Mouse (Mus musculus) midbrain, embryonic 13.5 days (tissue): ENCODE measurements at regions not wholly inside any gene's neighbourhood (a gene's known extent, or its start where the extent isn't known, plus 50 kb on each side); places are given as distances from the start of the nearest gene placed in this dataset.
"Not testable (repeated sequence)": the region's sequence is repeated elsewhere in the genome, so short reads cannot be mapped to it uniquely, and the experiment has no call there.

ENCODE experiments used
- ATAC-seq: fragments of 200-750 bp; cut with Nextera tagmentation; 2 replicates; pipeline ENCODE4 v1.8.0; 2017; ENCODE audit warnings: mild to moderate bottlenecking, moderate TSS enrichment, moderate library complexity
- H3K27ac ChIP-seq: fragments of 300-500 bp; sonication (generic); 2 replicates; pipeline ENCODE4 v1.5.1; 2015; ENCODE audit warnings: inconsistent platforms, mild to moderate bottlenecking, moderate library complexity
- H3K27me3 ChIP-seq: fragments of 300-500 bp; sonication (generic); 2 replicates; pipeline ENCODE4 v1.6.1; 2015; ENCODE audit warnings: mild to moderate bottlenecking, inconsistent platforms
- H3K36me3 ChIP-seq: fragments of 300-500 bp; sonication (generic); 2 replicates; pipeline ENCODE4 v1.6.1; 2015; ENCODE audit warnings: mild to moderate bottlenecking, inconsistent platforms
- H3K4me1 ChIP-seq: fragments of 300-500 bp; sonication (generic); replicated peaks from 2 replicates; pipeline ENCODE4 v1.6.1; 2015; ENCODE audit warnings: inconsistent platforms
- H3K4me2 ChIP-seq: fragments of 300-500 bp; sonication (generic); replicated peaks from 2 replicates; pipeline ENCODE4 v1.6.1; 2015; ENCODE audit warnings: moderate library complexity, mild to moderate bottlenecking, inconsistent platforms
- H3K4me3 ChIP-seq: fragments of 300-500 bp; sonication (generic); replicated peaks from 2 replicates; pipeline ENCODE4 v1.5.1; 2015; ENCODE audit warnings: mild to moderate bottlenecking, inconsistent platforms
- H3K9ac ChIP-seq: fragments of 300-500 bp; sonication (generic); replicated peaks from 2 replicates; pipeline ENCODE4 v1.6.1; 2015; ENCODE audit warnings: mild to moderate bottlenecking, inconsistent platforms
- H3K9me3 ChIP-seq: fragments of 300-500 bp; sonication (generic); 2 replicates; pipeline ENCODE4 v1.6.1; 2016; ENCODE audit warnings: mild to moderate bottlenecking, inconsistent platforms
- WGBS: fragments of 180-500 bp; shearing (Covaris S2); methylation state at CpG from one replicate; pipeline ENCODE4 v1.1.7; 2015; 5-methylcytosine and 5-hydroxymethylcytosine counted together

- H3K27ac ChIP-seq = no peak overlapping the region
- H3K9me3 ChIP-seq = no peaks in the 10 kb centered on the region
- 91% methylated on average over 13 of the region's 13 CpGs for WGBS
- H3K4me3 ChIP-seq = no peak overlapping the region
- no peaks in the 10 kb centered on the region for H3K36me3 ChIP-seq
- H3K4me2 ChIP-seq = no peak overlapping the region
- no peaks in the 10 kb centered on the region for H3K4me1 ChIP-seq
- no peak for ATAC-seq
- no peaks in the 10 kb centered on the region for H3K27me3 ChIP-seq
- no peak overlapping the region for H3K9ac ChIP-seq
Measured at GRCm38 (mm10) chr13:32426906-32427305, 88.4 kb upstream of the Gmds start.

GRCm38 (mm10) chr13:32426199-32426598, 87.7 kb upstream of the Gmds start:
- H3K27me3 ChIP-seq = no peaks in the 10 kb centered on the region
- no peak overlapping the region for H3K27ac ChIP-seq
- H3K36me3 ChIP-seq = no peaks in the 10 kb centered on the region
- H3K9me3 ChIP-seq = no peaks in the 10 kb centered on the region
- no peak overlapping the region for H3K4me3 ChIP-seq
- ATAC-seq = no peak
- WGBS = 76% methylated on average over 7 of the region's 7 CpGs
- H3K4me1 ChIP-seq = no peaks in the 10 kb centered on the region
- H3K9ac ChIP-seq = no peak overlapping the region
- no peak overlapping the region for H3K4me2 ChIP-seq

- not testable (repeated sequence) for ATAC-seq, H3K4me1 ChIP-seq, H3K27me3 ChIP-seq, H3K4me3 ChIP-seq, H3K9me3 ChIP-seq, H3K27ac ChIP-seq, H3K9ac ChIP-seq, H3K36me3 ChIP-seq, H3K4me2 ChIP-seq
- WGBS = 89% methylated on average over 9 of the region's 9 CpGs
Measured at GRCm38 (mm10) chr13:32424543-32424942, 86.0 kb upstream of the Gmds start.

- no peak overlapping the region for H3K9ac ChIP-seq
- WGBS = 69% methylated on average over 2 of the region's 2 CpGs
- no peak for ATAC-seq
- no peaks in the 10 kb centered on the region for H3K4me1 ChIP-seq
- H3K27me3 ChIP-seq = no peaks in the 10 kb centered on the region
- H3K4me3 ChIP-seq = no peak overlapping the region
- no peaks in the 10 kb centered on the region for H3K36me3 ChIP-seq
- no peaks in the 10 kb centered on the region for H3K9me3 ChIP-seq
- H3K27ac ChIP-seq = no peak overlapping the region
- no peak overlapping the region for H3K4me2 ChIP-seq
Measured at GRCm38 (mm10) chr13:32422485-32422884, 83.9 kb upstream of the Gmds start.

GRCm38 (mm10) chr13:32419326-32419725, 80.8 kb upstream of the Gmds start:
- Histone ChIP-seq H3K4me2 (no peak overlapping the region), H3K9me3 (no peaks in the 10 kb centered on the region), H3K27ac (no peak overlapping the region), H3K4me1 (no peaks in the 10 kb centered on the region), H3K27me3 (no peaks in the 10 kb centered on the region), H3K36me3 (no peaks in the 10 kb centered on the region), H3K9ac (no peak overlapping the region), H3K4me3 (no peak overlapping the region)
- ATAC-seq = no peak
- 89% methylated on average over 6 of the region's 6 CpGs for WGBS

GRCm38 (mm10) chr13:32418655-32419054, 80.1 kb upstream of the Gmds start:
- H3K27ac ChIP-seq = no peak overlapping the region
- ATAC-seq = no peak
- H3K9ac ChIP-seq = no peak overlapping the region
- H3K9me3 ChIP-seq = no peaks in the 10 kb centered on the region
- WGBS = 82% methylated on average over 2 of the region's 2 CpGs
- no peak overlapping the region for H3K4me2 ChIP-seq
- no peaks in the 10 kb centered on the region for H3K4me1 ChIP-seq
- H3K36me3 ChIP-seq = no peaks in the 10 kb centered on the region
- H3K4me3 ChIP-seq = no peak overlapping the region
- H3K27me3 ChIP-seq = no peaks in the 10 kb centered on the region

GRCm38 (mm10) chr13:32417907-32418306, 79.4 kb upstream of the Gmds start:
- no peak for ATAC-seq
- no peak overlapping the region for H3K4me2 ChIP-seq
- no peaks in the 10 kb centered on the region for H3K27me3 ChIP-seq
- H3K4me3 ChIP-seq = no peak overlapping the region
- no peaks in the 10 kb centered on the region for H3K4me1 ChIP-seq
- no peaks in the 10 kb centered on the region for H3K9me3 ChIP-seq
- H3K27ac ChIP-seq = no peak overlapping the region
- H3K36me3 ChIP-seq = no peaks in the 10 kb centered on the region
- no peak overlapping the region for H3K9ac ChIP-seq

GRCm38 (mm10) chr13:32411287-32411935, 72.9 kb upstream of the Gmds start:
- no peaks in the 10 kb centered on the region for H3K27me3 ChIP-seq
- no peaks in the 10 kb centered on the region for H3K36me3 ChIP-seq
- H3K9ac ChIP-seq = no peak overlapping the region
- no peak overlapping the region for H3K4me3 ChIP-seq
- no peak overlapping the region for H3K27ac ChIP-seq
- ATAC-seq = peak; percentile 75; the same call in 1 of the 2 replicates
- H3K4me2 ChIP-seq = no peak overlapping the region
- WGBS = 52% methylated on average over 14 of the region's 14 CpGs
- no peaks in the 10 kb centered on the region for H3K9me3 ChIP-seq
- no peaks in the 10 kb centered on the region for H3K4me1 ChIP-seq

GRCm38 (mm10) chr13:32410065-32410464, 71.5 kb upstream of the Gmds start:
- no peaks in the 10 kb centered on the region for H3K36me3 ChIP-seq
- no peak overlapping the region for H3K27ac ChIP-seq
- no peaks in the 10 kb centered on the region for H3K4me1 ChIP-seq
- no peak for ATAC-seq
- H3K9me3 ChIP-seq = no peaks in the 10 kb centered on the region
- no peak overlapping the region for H3K9ac ChIP-seq
- no peak overlapping the region for H3K4me3 ChIP-seq
- H3K27me3 ChIP-seq = no peaks in the 10 kb centered on the region
- 83% methylated on average over 6 of the region's 6 CpGs for WGBS
- no peak overlapping the region for H3K4me2 ChIP-seq

- WGBS = 83% methylated on average over 1 of the region's 1 CpGs
- H3K4me2 ChIP-seq = no peak overlapping the region
- no peak overlapping the region for H3K4me3 ChIP-seq
- no peak overlapping the region for H3K9ac ChIP-seq
- no peaks in the 10 kb centered on the region for H3K27me3 ChIP-seq
- H3K9me3 ChIP-seq = no peaks in the 10 kb centered on the region
- H3K27ac ChIP-seq = no peak overlapping the region
- no peaks in the 10 kb centered on the region for H3K4me1 ChIP-seq
- no peak for ATAC-seq
- H3K36me3 ChIP-seq = no peaks in the 10 kb centered on the region
Measured at GRCm38 (mm10) chr13:32398616-32399015, 60.1 kb upstream of the Gmds start.
